Mouse (Mus musculus) ES-E14 (cell line): ENCODE data around the gene Trappc6b.

ENCODE experiments used
- CHD2 ChIP-seq: IDR thresholded peaks from 2 replicates; pipeline ENCODE4 v1.6.1; 2014; ENCODE audit warnings: mild to moderate bottlenecking, low read depth, low read length, inconsistent platforms
- HCFC1 ChIP-seq: IDR thresholded peaks from 2 replicates; pipeline ENCODE4 v1.6.1; 2012; ENCODE audit warnings: low read length, inconsistent platforms, borderline replicate concordance; ENCODE audit not compliant: insufficient read depth
- ZC3H11A ChIP-seq: IDR thresholded peaks from 2 replicates; pipeline ENCODE4 v1.6.1; 2012; ENCODE audit warnings: low read depth, mild to moderate bottlenecking, inconsistent platforms, low read length, borderline replicate concordance

DNA sequence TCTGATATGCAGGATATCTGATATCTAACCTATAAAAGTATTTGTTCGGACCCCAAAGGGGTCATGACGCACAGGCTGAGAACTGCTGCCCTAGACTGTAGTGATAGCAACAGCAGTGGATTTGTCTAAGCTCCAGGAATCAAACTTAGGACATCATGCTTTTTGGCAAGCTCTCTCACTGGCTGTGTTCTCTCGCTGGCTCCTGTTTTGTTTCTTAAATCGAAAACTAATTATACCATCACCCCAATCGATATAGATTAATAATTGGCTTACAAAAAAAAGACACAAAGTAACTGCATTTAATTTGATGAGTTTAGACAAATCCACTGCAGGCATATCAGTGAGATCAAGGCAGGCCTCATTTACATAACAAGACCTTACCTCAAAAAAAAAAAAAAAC lies 45.2 kb upstream of the Trappc6b start:
- TF ChIP-seq HCFC1 (no peak), CHD2 (no peak), ZC3H11A (no peak)
